Mouse (Mus musculus): Measurements from ENCODE around the gene Dennd5b. TPM values are rescaled to one million over a fixed set of nuclear protein-coding genes. Genes with fewer than 3 reads are reported as not detected.
A peak's percentile ranks its signal among the peaks of the same experiment; 100 is the strongest.

Dennd5b gene
- total and polyA plus RNA-seq, 2 experiments: 14.8 to 94.7 TPM

DNA sequence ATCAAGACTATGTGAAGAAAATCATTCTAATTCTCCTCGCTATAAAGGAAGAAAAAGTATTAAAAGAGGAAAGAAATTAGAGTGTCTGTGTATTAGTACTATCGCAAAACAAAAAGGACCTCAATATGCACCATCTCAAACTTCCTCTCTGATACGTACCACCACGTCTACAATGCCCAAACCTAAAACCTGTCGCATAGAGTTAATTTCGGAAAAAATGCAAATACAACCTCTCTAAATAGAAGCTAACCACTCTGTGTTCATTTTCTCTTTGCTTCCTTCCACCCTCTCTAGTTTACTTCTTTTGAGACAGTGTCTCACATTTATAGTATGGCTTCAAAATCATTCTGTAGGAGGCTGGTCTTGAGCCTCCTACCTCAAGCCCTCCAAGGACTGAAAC lies 9.1 kb downstream of the Dennd5b start:
- H3K27me3 ChIP-seq (ENCODE audit: control insufficient read depth, insufficient read depth, low read length): no peaks in the 10 kb centered on the region
- H3K9ac ChIP-seq (ENCODE audit: low read depth, low read length): no peak overlapping the region
- H3K79me2 ChIP-seq (ENCODE audit: control insufficient read depth, insufficient read depth, low read length): peaks cover 27% of the 10 kb centered on the region
- no peak overlapping the region for H3K27ac ChIP-seq (replicated peaks; ENCODE audit: insufficient read depth, low read depth, low read length)
- H3K4me3 ChIP-seq (ENCODE audit: insufficient read depth, low read depth, low read length): no peak overlapping the region
- TF ChIP-seq POLR2A (IDR thresholded peaks at IDR 0.05; ENCODE audit: extremely low read depth, insufficient read depth, low read length): no peak
- no peak for TF ChIP-seq CTCF (IDR thresholded peaks at IDR 0.05; ENCODE audit: low read depth, low read length)
- no peaks in the 10 kb centered on the region; the same call in 1 of the 2 replicates for H3K36me3 ChIP-seq (ENCODE audit: control insufficient read depth, insufficient read depth, low read length)
- no peak for DNase-seq (ENCODE audit: extremely low read depth, low read depth, low spot score)
- WGBS: 93% methylated on average over 6 of the region's 6 CpGs
- H3K4me1 ChIP-seq (ENCODE audit: control insufficient read depth, insufficient read depth, low read length): peaks cover 23% of the 10 kb centered on the region

DNA sequence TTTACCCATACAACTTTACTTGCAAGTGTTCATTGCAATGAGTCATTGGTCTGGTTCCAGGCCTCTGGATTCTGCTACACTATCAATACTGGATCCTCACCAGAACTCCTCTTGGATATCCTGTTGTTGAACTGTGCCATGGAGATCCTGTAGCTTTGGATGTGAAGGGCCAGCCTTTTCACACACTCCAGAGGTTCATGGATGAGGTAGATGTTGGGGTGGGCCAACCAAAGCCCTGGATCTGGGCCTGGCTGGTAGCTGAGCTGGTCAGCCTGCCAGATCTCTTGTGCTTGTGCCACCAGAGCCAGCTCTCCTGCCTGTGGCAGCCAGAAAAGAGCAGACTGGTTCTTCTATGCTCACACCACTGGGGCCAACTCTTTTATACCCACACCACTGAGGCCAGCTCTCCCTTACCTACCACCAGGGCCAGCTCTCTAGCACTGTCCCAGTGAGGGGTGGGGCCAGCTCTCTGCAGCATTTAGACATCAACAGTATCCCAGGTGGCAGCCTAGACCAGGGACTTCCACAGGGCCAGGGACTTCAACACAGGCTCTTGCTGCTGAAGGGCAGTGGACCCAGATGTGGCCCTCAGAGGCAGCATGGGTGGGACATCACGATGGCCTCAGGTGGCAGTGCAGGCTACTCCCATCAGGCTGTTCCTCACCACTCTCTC lies 24.2 kb downstream of the Dennd5b start:
- peaks cover 11% of the 10 kb centered on the region; the same call in 1 of the 2 replicates for H3K79me2 ChIP-seq (ENCODE audit: control insufficient read depth, insufficient read depth, low read length)
- peaks cover 24% of the 10 kb centered on the region for H3K36me3 ChIP-seq (ENCODE audit: control insufficient read depth, insufficient read depth, low read length)
- DNase-seq (ENCODE audit: extremely low read depth, low read depth, low spot score): peak; percentile 61
- peaks cover 4% of the 10 kb centered on the region; the same call in 1 of the 2 replicates for H3K4me1 ChIP-seq (ENCODE audit: control insufficient read depth, insufficient read depth, low read length)
- H3K4me3 ChIP-seq (ENCODE audit: insufficient read depth, low read depth, low read length): no peak overlapping the region
- TF ChIP-seq POLR2A (IDR thresholded peaks at IDR 0.05; ENCODE audit: extremely low read depth, insufficient read depth, low read length) (no peak), CTCF (IDR thresholded peaks at IDR 0.05; ENCODE audit: low read depth, low read length) (no peak)
- no peak overlapping the region for H3K9ac ChIP-seq (ENCODE audit: low read depth, low read length)
- 83% methylated on average over 1 of the region's 1 CpGs for whole genome bisulfite sequencing
- no peak overlapping the region; the same call in 1 of the 2 replicates for H3K27ac ChIP-seq (replicated peaks; ENCODE audit: insufficient read depth, low read depth, low read length)
- no peaks in the 10 kb centered on the region for H3K27me3 ChIP-seq (ENCODE audit: control insufficient read depth, insufficient read depth, low read length)

GRCm38 (mm10) chr6:149073854-149074253 lies 27.6 kb downstream of the Dennd5b start:
- TF ChIP-seq CTCF (IDR thresholded peaks at IDR 0.05; ENCODE audit: low read depth, low read length): no peak
- TF ChIP-seq POLR2A (IDR thresholded peaks at IDR 0.05; ENCODE audit: extremely low read depth, insufficient read depth, low read length): no peak
- no peak overlapping the region for H3K4me3 ChIP-seq (ENCODE audit: insufficient read depth, low read depth, low read length)
- 97% methylated on average over 4 of the region's 4 CpGs for WGBS
- H3K4me1 ChIP-seq (ENCODE audit: control insufficient read depth, insufficient read depth, low read length): peaks cover 6% of the 10 kb centered on the region; the same call in 1 of the 2 replicates
- H3K9ac ChIP-seq (ENCODE audit: low read depth, low read length): no peak overlapping the region
- H3K27ac ChIP-seq (replicated peaks; ENCODE audit: insufficient read depth, low read depth, low read length): no peak overlapping the region
- H3K27me3 ChIP-seq (ENCODE audit: control insufficient read depth, insufficient read depth, low read length): no peaks in the 10 kb centered on the region
- H3K36me3 ChIP-seq (ENCODE audit: control insufficient read depth, insufficient read depth, low read length): peaks cover 31% of the 10 kb centered on the region
- peaks cover 13% of the 10 kb centered on the region; the same call in 1 of the 2 replicates for H3K79me2 ChIP-seq (ENCODE audit: control insufficient read depth, insufficient read depth, low read length)
- DNase-seq (ENCODE audit: extremely low read depth, low read depth, low spot score): no peak

- TF ChIP-seq POLR2A (IDR thresholded peaks at IDR 0.05; ENCODE audit: extremely low read depth, insufficient read depth, low read length) (no peak), CTCF (IDR thresholded peaks at IDR 0.05; ENCODE audit: low read depth, low read length) (no peak)
- no peak for DNase-seq (ENCODE audit: extremely low read depth, low read depth, low spot score)
- Histone ChIP-seq H3K4me1 (ENCODE audit: control insufficient read depth, insufficient read depth, low read length) (peaks cover 11% of the 10 kb centered on the region), H3K36me3 (ENCODE audit: control insufficient read depth, insufficient read depth, low read length) (peaks cover 35% of the 10 kb centered on the region), H3K27ac (replicated peaks; ENCODE audit: insufficient read depth, low read depth, low read length) (no peak overlapping the region), H3K27me3 (ENCODE audit: control insufficient read depth, insufficient read depth, low read length) (no peaks in the 10 kb centered on the region), H3K79me2 (ENCODE audit: control insufficient read depth, insufficient read depth, low read length) (peaks cover 20% of the 10 kb centered on the region), H3K4me3 (ENCODE audit: insufficient read depth, low read depth, low read length) (no peak overlapping the region), H3K9ac (ENCODE audit: low read depth, low read length) (no peak overlapping the region)
- WGBS: 73% methylated on average over 3 of the region's 3 CpGs
These were observed 28.6 kb downstream of the Dennd5b start for GRCm38 (mm10) chr6:149072873-149073272.

DNA sequence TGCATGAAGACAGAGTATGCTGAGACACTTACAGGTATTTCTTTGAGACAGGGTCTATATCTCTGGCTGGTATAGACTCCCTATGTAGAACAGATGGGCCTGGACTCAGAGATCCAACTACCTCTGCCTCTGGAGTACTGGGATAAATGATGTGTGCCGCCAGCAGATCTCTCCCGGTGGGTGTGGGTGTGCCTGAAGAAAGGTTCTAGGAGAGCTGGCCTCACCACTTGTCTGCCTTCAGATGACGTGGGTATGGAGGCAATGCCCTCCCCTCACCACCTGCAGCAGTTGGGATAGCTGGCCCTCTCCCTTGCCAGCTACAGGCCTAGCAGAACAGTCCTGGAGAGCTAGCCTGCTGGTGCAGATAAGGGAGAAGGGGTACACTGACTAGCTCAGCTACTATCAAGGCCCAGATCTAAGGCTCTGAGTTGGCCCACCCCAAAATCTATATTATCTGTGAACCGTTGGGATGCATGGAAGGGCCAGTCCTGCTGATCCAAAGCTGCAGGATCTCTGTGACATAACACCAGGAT lies 30.8 kb downstream of the Dennd5b start:
- Histone ChIP-seq H3K36me3 (ENCODE audit: control insufficient read depth, insufficient read depth, low read length) (peaks cover 44% of the 10 kb centered on the region), H3K4me3 (ENCODE audit: insufficient read depth, low read depth, low read length) (no peak overlapping the region), H3K9ac (ENCODE audit: low read depth, low read length) (no peak overlapping the region), H3K27me3 (ENCODE audit: control insufficient read depth, insufficient read depth, low read length) (no peaks in the 10 kb centered on the region), H3K27ac (replicated peaks; ENCODE audit: insufficient read depth, low read depth, low read length) (no peak overlapping the region), H3K4me1 (ENCODE audit: control insufficient read depth, insufficient read depth, low read length) (peaks cover 7% of the 10 kb centered on the region; the same call in 1 of the 2 replicates), H3K79me2 (ENCODE audit: control insufficient read depth, insufficient read depth, low read length) (peaks cover 22% of the 10 kb centered on the region)
- TF ChIP-seq POLR2A (IDR thresholded peaks at IDR 0.05; ENCODE audit: extremely low read depth, insufficient read depth, low read length) (no peak), CTCF (IDR thresholded peaks at IDR 0.05; ENCODE audit: low read depth, low read length) (no peak)
- WGBS: 82% methylated on average over 4 of the region's 4 CpGs
- DNase-seq (ENCODE audit: extremely low read depth, low read depth, low spot score): no peak

DNA sequence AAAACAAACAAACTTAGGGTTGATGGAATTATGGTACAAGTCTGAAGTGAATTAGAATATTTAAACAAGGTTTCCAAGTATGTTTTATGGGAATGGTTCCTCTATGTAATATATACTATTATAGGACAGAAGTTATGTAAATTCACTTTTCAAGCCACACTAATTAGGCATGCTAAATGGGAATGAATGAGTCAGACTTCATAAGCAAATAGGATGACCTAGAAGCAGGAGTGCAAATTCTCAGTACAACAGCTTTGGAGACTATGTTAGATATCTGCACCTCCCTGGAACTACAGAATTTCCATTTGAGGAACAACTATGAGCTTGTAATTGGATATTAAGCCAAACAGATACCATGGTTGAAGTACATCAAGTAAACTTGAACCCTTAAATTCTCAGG lies 38.1 kb downstream of the Dennd5b start:
- peaks cover 21% of the 10 kb centered on the region for H3K79me2 ChIP-seq (ENCODE audit: control insufficient read depth, insufficient read depth, low read length)
- H3K27me3 ChIP-seq (ENCODE audit: control insufficient read depth, insufficient read depth, low read length): no peaks in the 10 kb centered on the region
- H3K27ac ChIP-seq (replicated peaks; ENCODE audit: insufficient read depth, low read depth, low read length): no peak overlapping the region
- peaks cover 44% of the 10 kb centered on the region for H3K36me3 ChIP-seq (ENCODE audit: control insufficient read depth, insufficient read depth, low read length)
- H3K9ac ChIP-seq (ENCODE audit: low read depth, low read length): no peak overlapping the region
- TF ChIP-seq CTCF (IDR thresholded peaks at IDR 0.05; ENCODE audit: low read depth, low read length): no peak
- TF ChIP-seq POLR2A (IDR thresholded peaks at IDR 0.05; ENCODE audit: extremely low read depth, insufficient read depth, low read length): no peak
- H3K4me3 ChIP-seq (ENCODE audit: insufficient read depth, low read depth, low read length): no peak overlapping the region
- DNase-seq (ENCODE audit: extremely low read depth, low read depth, low spot score): no peak
- peaks cover 16% of the 10 kb centered on the region for H3K4me1 ChIP-seq (ENCODE audit: control insufficient read depth, insufficient read depth, low read length)
